Mouse (Mus musculus): ENCODE measurements around the gene Irf2bpl.

Gene Irf2bpl

GRCm38 (mm10) chr12:86872335-86873040 is 12.1 kb downstream of the Irf2bpl start:
- in situ Hi-C loops (cut with MboI; ENCODE audit: low pct_unique_long_range_greater_than_20kb in 1 of 2, low sequenced_read_pairs in 2 of 2, unreplicated experiment in 1 of 2): loop anchor here (5.0 kb wide), 1 partner anchor 35 kb away; no protein-coding TSS in a partner anchor

GRCm38 (mm10) chr12:86871666-86872334 is 12.8 kb downstream of the Irf2bpl start:
- in situ Hi-C loops (cut with MboI; ENCODE audit: low pct_unique_long_range_greater_than_20kb in 1 of 2, low sequenced_read_pairs in 2 of 2, unreplicated experiment in 1 of 2): loop anchor here (5.0 kb wide), 1 partner anchor 36 kb away; no protein-coding TSS in a partner anchor

DNA sequence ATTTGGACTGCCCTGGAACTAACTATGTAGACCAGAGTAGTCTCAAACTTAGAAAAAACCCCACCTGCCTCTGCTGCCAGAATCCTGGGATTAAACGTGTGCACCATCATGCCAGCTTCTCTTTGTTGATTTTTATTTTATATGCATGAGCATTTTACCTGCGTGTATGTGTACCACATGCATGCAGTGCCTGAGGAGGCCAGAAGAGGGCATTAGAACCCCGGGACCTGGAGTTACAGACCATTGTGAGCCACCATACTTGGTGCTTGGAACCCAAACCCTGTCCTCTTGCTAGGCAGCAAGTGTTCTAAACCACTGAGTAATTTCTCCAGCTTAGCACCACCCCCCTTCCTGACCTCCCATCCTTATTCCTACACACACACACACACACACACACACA is 13.6 kb downstream of the Irf2bpl start:
- in situ Hi-C loops (cut with MboI; ENCODE audit: low pct_unique_long_range_greater_than_20kb in 1 of 2, low sequenced_read_pairs in 2 of 2, unreplicated experiment in 1 of 2): loop anchor here (5.0 kb wide), 1 partner anchor 36 kb away; no protein-coding TSS in a partner anchor

DNA sequence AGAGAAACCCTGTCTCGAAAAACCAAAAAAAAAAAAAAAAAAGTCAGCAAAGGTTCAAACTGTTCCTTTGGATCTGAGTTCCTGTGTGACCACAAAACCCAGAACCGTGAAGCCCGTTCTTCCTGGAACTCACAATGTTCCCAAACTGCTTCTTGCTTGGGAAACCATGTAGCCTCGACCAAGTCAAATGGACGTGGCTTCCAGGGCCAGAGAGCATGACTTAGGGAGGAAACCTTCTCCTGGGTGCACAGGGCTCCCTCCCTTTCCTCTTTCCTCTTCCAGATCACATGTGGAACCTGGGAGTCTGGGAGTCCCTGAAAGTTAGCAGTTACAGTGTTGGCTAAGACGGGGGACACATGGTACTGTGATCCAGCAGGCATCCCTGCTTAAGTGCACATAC is 14.8 kb downstream of the Irf2bpl start:
- in situ Hi-C loops (cut with MboI; ENCODE audit: low pct_unique_long_range_greater_than_20kb in 1 of 2, low sequenced_read_pairs in 2 of 2, unreplicated experiment in 1 of 2): loop anchor here (5.0 kb wide), 1 partner anchor 38 kb away; no protein-coding TSS in a partner anchor

DNA sequence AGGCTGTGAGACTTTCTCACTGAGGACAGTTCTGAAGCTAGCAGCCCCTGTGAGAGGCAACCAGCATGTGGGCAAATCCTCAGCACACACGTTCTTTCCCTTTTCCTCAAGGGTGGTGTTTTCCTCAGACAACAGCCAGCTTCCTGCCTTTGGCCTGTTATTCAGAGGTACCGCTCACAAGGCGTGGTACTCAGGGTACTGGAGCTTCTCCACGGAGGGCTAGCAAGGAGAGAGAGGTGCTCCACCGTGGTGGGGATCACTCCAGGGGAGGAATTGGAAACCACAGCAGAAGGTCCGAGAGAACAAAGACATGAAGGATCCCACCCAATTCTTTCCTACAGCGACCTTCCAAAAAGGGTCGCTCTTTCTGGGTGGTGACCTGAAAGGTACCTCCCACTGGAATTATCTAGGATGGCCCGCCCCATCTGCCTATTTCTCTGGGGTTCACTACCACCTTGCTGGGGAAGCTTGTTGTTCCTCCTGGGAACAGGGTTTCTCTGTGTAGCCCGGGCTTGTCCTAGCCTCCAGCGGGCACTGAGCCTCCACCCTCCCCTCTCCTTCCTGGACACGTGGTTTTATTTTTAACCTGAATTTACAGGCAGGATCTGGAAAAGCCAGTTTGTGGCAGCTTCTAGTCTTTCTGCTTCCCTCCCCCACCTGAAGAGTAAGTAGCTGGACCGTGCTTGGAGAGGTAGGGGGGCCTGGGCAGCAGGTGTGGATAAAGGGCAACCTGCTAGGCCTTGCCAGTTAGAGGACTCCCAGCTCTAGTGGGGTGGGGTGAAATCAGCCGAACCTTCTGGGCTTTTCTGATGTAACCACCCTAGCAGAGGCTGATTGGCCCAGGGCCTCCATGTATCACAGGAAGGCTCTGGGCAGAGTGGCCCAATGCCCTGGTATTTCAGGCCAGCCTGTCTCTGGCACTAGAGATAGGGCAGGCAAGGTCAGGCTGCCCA is 17.1 kb downstream of the Irf2bpl start:
- in situ Hi-C loops (cut with MboI; ENCODE audit: low pct_unique_long_range_greater_than_20kb in 1 of 2, low sequenced_read_pairs in 2 of 2, unreplicated experiment in 1 of 2): no loop called here

DNA sequence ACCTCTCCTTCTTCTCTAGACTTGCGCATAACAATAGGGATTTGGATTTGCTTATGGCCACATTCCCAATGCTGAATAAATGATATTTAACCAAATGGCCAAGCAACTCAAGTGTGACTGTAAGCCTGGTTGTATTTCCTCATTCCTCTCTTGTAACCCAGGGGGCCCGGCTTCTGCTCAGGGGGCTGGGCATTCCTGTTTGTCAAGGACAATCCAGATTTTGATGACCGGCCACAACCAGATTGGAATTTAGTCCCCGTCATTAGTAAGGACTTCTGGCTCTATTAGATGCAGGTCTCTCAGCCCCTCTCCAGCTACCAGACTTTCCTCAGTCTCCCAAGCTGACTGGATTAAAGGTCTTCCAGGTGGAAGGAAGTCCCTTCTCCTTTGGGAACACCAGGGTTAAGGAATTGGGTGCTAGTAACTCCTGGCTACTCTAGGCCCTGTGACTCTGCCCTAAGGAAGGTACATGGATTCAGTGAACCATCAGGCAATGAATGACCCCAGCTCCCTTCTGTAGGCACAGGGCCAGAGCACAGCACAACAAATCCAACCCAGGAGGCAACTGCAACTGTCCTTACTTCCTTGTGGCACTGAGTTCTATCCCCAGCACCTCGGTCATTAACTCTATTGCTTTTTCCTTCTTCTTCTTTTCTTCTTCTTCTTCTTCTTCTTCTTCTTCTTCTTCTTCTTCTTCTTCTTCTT is 20.1 kb downstream of the Irf2bpl start:
- in situ Hi-C loops (cut with MboI; ENCODE audit: low pct_unique_long_range_greater_than_20kb in 1 of 2, low sequenced_read_pairs in 2 of 2, unreplicated experiment in 1 of 2): no loop called here

DNA sequence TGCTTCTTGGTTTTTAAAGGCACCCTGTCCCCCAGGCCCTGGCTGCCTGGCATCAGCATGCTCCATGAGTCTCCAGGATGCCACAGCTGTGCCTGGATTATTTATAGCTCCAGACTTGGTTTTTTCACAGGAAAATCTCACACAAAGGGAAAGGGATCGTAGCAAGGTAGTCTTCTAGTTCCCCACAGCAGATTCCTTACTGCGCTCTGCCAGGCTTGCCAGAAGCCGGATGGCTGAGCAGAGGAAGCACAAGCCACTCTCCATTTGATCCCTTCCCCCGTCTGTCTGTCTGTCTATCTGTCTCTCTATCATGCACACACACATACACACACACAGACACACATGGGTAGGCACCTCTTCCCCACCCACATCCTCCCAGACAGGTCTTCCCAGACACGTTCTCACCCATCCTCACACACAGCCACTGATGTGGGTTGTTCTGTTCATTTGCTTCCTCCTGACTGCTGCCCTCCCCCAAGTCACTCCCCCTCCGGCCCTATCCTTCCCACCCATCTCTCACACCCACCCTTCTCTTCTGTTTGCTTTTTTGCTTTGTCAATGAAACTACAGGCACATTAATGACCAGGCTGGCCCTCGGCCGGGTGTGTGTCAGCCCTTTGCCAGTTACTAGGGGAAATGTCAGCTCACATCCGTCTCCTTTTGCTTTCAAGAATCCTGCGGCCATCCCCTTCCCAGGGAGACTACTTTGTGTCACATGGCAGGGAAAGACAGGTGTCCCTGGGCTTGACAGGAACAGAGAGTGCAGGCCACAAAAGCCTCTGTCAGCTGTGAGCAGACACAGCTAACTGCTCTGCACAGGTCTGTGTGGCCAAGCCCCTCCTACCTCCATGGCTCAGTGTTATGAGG is 24.4 kb downstream of the Irf2bpl start:
- in situ Hi-C loops (cut with MboI; ENCODE audit: low pct_unique_long_range_greater_than_20kb in 1 of 2, low sequenced_read_pairs in 2 of 2, unreplicated experiment in 1 of 2): no loop called here

- in situ Hi-C loops (cut with MboI; ENCODE audit: low pct_unique_long_range_greater_than_20kb in 1 of 2, low sequenced_read_pairs in 2 of 2, unreplicated experiment in 1 of 2): no loop called here
Measured at GRCm38 (mm10) chr12:86858983-86859872, 25.4 kb downstream of the Irf2bpl start.

- in situ Hi-C loops (cut with MboI; ENCODE audit: low pct_unique_long_range_greater_than_20kb in 1 of 2, low sequenced_read_pairs in 2 of 2, unreplicated experiment in 1 of 2): no loop called here
Measured at GRCm38 (mm10) chr12:86858498-86858897, 26.1 kb downstream of the Irf2bpl start.

GRCm38 (mm10) chr12:86857290-86857689 is 27.3 kb downstream of the Irf2bpl start:
- in situ Hi-C loops (cut with MboI; ENCODE audit: low pct_unique_long_range_greater_than_20kb in 1 of 2, low sequenced_read_pairs in 2 of 2, unreplicated experiment in 1 of 2): no loop called here

DNA sequence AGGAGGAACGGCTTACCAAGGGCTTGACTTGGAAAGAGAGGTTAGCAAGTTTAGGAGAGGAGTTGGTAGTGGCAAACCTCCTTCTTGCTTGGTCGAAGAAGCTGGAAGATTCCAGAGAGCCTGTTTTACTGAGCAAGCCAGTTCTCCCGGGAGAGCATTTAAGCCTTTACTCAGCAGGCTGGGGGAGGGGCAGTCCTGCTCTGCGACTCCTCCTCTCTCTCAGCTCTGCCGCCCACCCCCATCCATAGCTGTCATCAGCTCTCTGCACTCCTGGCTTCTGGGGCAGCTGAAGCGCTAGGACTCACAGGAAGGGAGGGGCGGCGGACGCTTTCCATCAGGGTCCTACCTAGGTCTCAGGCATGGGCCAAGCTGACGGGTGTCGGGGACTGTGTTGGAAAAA is 28.9 kb downstream of the Irf2bpl start:
- in situ Hi-C loops (cut with MboI; ENCODE audit: low pct_unique_long_range_greater_than_20kb in 1 of 2, low sequenced_read_pairs in 2 of 2, unreplicated experiment in 1 of 2): no loop called here

- in situ Hi-C loops (cut with MboI; ENCODE audit: low pct_unique_long_range_greater_than_20kb in 1 of 2, low sequenced_read_pairs in 2 of 2, unreplicated experiment in 1 of 2): no loop called here
Measured at GRCm38 (mm10) chr12:86853516-86853915, 31.1 kb downstream of the Irf2bpl start.

DNA sequence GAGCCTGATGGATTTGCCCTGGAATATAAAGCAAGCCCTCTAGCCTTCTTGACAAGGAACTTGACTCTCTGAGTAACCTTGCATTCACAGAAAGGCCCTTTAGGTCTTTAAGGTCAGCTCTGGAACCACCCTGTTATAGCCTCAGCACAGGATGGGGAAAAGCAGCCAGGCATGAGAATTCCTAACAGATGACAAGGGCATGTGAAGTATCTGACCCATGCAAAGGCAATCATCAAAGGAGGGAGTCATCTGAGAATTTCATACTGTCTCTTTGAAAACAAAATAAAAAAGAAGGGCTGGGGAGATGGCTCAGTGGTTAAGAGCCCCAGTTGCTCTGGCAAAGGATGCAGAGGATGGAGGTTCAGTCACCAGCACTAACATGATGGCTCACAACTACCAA is 33.3 kb downstream of the Irf2bpl start:
- in situ Hi-C loops (cut with MboI; ENCODE audit: low pct_unique_long_range_greater_than_20kb in 1 of 2, low sequenced_read_pairs in 2 of 2, unreplicated experiment in 1 of 2): no loop called here

DNA sequence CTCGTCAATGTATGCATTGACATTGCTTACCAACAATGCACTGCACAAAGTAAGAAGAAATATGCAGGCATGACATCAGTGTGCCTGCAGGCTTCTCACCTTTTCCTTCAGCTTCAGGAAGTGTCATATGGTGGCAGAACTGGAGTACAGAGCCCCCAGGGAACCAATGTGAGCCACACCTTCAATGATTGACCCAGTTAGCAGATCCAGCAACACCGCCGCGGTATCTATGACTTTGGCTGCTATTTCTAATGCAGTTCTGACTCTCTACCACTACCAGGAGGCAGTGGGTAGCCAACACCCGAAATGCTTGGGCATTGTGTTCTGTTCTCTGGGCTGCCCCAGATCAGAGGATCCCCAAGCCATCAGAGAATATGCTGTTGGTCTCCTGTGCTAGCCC is 33.9 kb downstream of the Irf2bpl start:
- in situ Hi-C loops (cut with MboI; ENCODE audit: low pct_unique_long_range_greater_than_20kb in 1 of 2, low sequenced_read_pairs in 2 of 2, unreplicated experiment in 1 of 2): no loop called here

GRCm38 (mm10) chr12:86849945-86850626 is 34.5 kb downstream of the Irf2bpl start:
- in situ Hi-C loops (cut with MboI; ENCODE audit: low pct_unique_long_range_greater_than_20kb in 1 of 2, low sequenced_read_pairs in 2 of 2, unreplicated experiment in 1 of 2): no loop called here

GRCm38 (mm10) chr12:86842866-86843459 is 41.6 kb downstream of the Irf2bpl start:
- in situ Hi-C loops (cut with MboI; ENCODE audit: low pct_unique_long_range_greater_than_20kb in 1 of 2, low sequenced_read_pairs in 2 of 2, unreplicated experiment in 1 of 2): no loop called here
